Mouse (Mus musculus): ENCODE results near the gene Tmem203.

GRCm38 (mm10) chr2:25288734-25289345, 33.6 kb downstream of the Tmem203 start:
- TF ChIP-seq GATA1 (IDR thresholded peaks at IDR 0.05; ENCODE audit: low read length) (no peak), TAL1 (IDR thresholded peaks at IDR 0.05; ENCODE audit: low read length) (no peak)

Measured in erythroblast, embryonic 14.5 days (primary cell).